Mouse (Mus musculus): ENCODE results near the gene Hdac8.

GRCm38 (mm10) chrX:102384765-102385164 is 120.4 kb downstream of the Hdac8 start:
- TF ChIP-seq CTCF (IDR thresholded peaks at IDR 0.05; ENCODE audit: extremely low read depth, insufficient read depth, low read length) (no peak), POLR2A (IDR thresholded peaks at IDR 0.05; ENCODE audit: extremely low read depth, insufficient read depth, low read length) (no peak)

Data from cortical plate, adult 2 months (tissue).